Mouse (Mus musculus) lung, postnatal 0 days (tissue): Measurements from ENCODE around the gene Olfr1447. TPM values are rescaled to one million over a fixed set of nuclear protein-coding genes. Genes with fewer than 3 reads are reported as not detected.

ENCODE experiments used
- ATAC-seq: fragments of 200-750 bp; cut with Nextera tagmentation; 2 replicates; pipeline ENCODE4 v1.8.0; 2017; ENCODE audit warnings: moderate library complexity
- DNase-seq: peaks from one replicate; pipeline ENCODE4 v3.0.0-alpha.2; 2016; ENCODE audit warnings: low spot score
- H3K27ac ChIP-seq: fragments of 300-500 bp; sonication (generic); 2 replicates; pipeline ENCODE4 v1.5.1; 2014; ENCODE audit warnings: antibody characterized with exemption, mild to moderate bottlenecking, low read length, mixed read lengths
- H3K27me3 ChIP-seq: fragments of 300-500 bp; sonication (generic); replicated peaks from 2 replicates; pipeline ENCODE4 v1.6.1; 2014; ENCODE audit warnings: low read length, mixed read lengths; ENCODE audit not compliant: insufficient read depth
- H3K36me3 ChIP-seq: fragments of 300-500 bp; sonication (generic); 2 replicates; pipeline ENCODE4 v1.6.1; 2014; ENCODE audit warnings: low read length, mixed read lengths; ENCODE audit not compliant: insufficient read depth
- H3K4me1 ChIP-seq: fragments of 300-500 bp; sonication (generic); 2 replicates; pipeline ENCODE4 v1.6.1; 2014; ENCODE audit warnings: antibody characterized with exemption, low read depth, low read length, mixed read lengths; ENCODE audit not compliant: insufficient read depth
- H3K4me2 ChIP-seq: fragments of 300-500 bp; sonication (generic); replicated peaks from 2 replicates; pipeline ENCODE4 v1.6.1; 2014; ENCODE audit warnings: low read depth, mild to moderate bottlenecking, low read length, moderate library complexity, mixed read lengths
- H3K4me3 ChIP-seq: fragments of 300-500 bp; sonication (generic); 2 replicates; pipeline ENCODE4 v1.5.1; 2014; ENCODE audit warnings: low read depth, low read length
- H3K9ac ChIP-seq: fragments of 300-500 bp; sonication (generic); replicated peaks from 2 replicates; pipeline ENCODE4 v1.6.1; 2014; ENCODE audit warnings: low read depth, mild to moderate bottlenecking
- H3K9me3 ChIP-seq: fragments of 300-500 bp; sonication (generic); 2 replicates; pipeline ENCODE4 v1.6.1; 2016; ENCODE audit warnings: low read length, mixed read lengths
- CTCF ChIP-seq: IDR thresholded peaks from 2 replicates; pipeline ENCODE4 v1.5.1; 2016; ENCODE audit warnings: antibody characterized with exemption, mild to moderate bottlenecking
- EP300 ChIP-seq: IDR thresholded peaks from 2 replicates; pipeline ENCODE4 v1.6.1; 2016; ENCODE audit warnings: antibody characterized with exemption, mild to moderate bottlenecking, control low read depth
- WGBS: fragments of 180-500 bp; shearing (Covaris S2); extraction: QIAGEN DNeasy Blood & Tissue Kit; methylation state at CpG from one replicate; pipeline ENCODE4 v1.1.7; 2014; 5-methylcytosine and 5-hydroxymethylcytosine counted together
- polyA plus RNA-seq: library from polyadenylated mRNA; unstranded; fragments of >200 nt; fragmentation: Nextera tagmentation; extraction: Ambion mirVana; gene quantifications from 2 replicates; pipeline ENCODE4 v1.2.1, GENCODE M21; 2015

Olfr1447 gene
- polyA plus RNA-seq: not detected in 2 replicates

- no peaks in the 10 kb centered on the region for H3K9me3 ChIP-seq
- DNase-seq (no peak), ATAC-seq (no peak)
- TF ChIP-seq CTCF: no peak
- TF ChIP-seq EP300: no peak
- H3K4me1 ChIP-seq: no peaks in the 10 kb centered on the region
- 80% methylated on average over 1 of the region's 1 CpGs for WGBS
- no peaks in the 10 kb centered on the region for H3K27me3 ChIP-seq
- no peak within 1 kb of the TSS for H3K9ac ChIP-seq
- H3K27ac ChIP-seq: no peak within 1 kb of the TSS
- no peaks in the 10 kb centered on the region for H3K36me3 ChIP-seq
- H3K4me2 ChIP-seq: no peak within 1 kb of the TSS
- H3K4me3 ChIP-seq: no peak within 1 kb of the TSS
Observed at GRCm38 (mm10) chr19:12903643-12904042, at the start of gene Olfr1447. Gene Olfr1447, minus strand, starts transcription at chr19:12903743.

- Histone ChIP-seq H3K4me1 (no peaks in the 10 kb centered on the region), H3K4me2 (no peak within 1 kb of the TSS), H3K27ac (no peak within 1 kb of the TSS), H3K9me3 (no peaks in the 10 kb centered on the region), H3K27me3 (no peaks in the 10 kb centered on the region), H3K4me3 (no peak within 1 kb of the TSS), H3K9ac (no peak within 1 kb of the TSS), H3K36me3 (no peaks in the 10 kb centered on the region)
- WGBS: 87% methylated on average over 1 of the region's 1 CpGs
- TF ChIP-seq EP300 (no peak), CTCF (no peak)
- DNase-seq (no peak), ATAC-seq (no peak)
Observed at GRCm38 (mm10) chr19:12949958-12950357, 46.4 kb upstream of the Olfr1447 start, which contains the start of gene Olfr1450. Gene Olfr1450, plus strand, starts transcription at chr19:12950258.

- Histone ChIP-seq H3K36me3 (no peaks in the 10 kb centered on the region), H3K27me3 (no peaks in the 10 kb centered on the region), H3K9me3 (no peaks in the 10 kb centered on the region), H3K9ac (no peak within 1 kb of the TSS), H3K4me2 (no peak within 1 kb of the TSS), H3K4me3 (no peak within 1 kb of the TSS), H3K4me1 (no peaks in the 10 kb centered on the region), H3K27ac (no peak within 1 kb of the TSS)
- no peak for ATAC-seq
- no peak for DNase-seq
- TF ChIP-seq EP300: no peak
Observed at GRCm38 (mm10) chr19:12930540-12930939, 27.0 kb upstream of the Olfr1447 start, which contains the start of gene Olfr1449. Gene Olfr1449, plus strand, starts transcription at chr19:12930840.

GRCm38 (mm10) chr19:12924319-12924718, 20.8 kb upstream of the Olfr1447 start, which contains the start of gene Olfr1448:
Gene Olfr1448, minus strand, starts transcription at chr19:12924419.
- H3K36me3 ChIP-seq: no peaks in the 10 kb centered on the region
- H3K4me3 ChIP-seq: no peak within 1 kb of the TSS
- H3K9me3 ChIP-seq: no peaks in the 10 kb centered on the region
- 66% methylated on average over 1 of the region's 1 CpGs for WGBS
- ATAC-seq (no peak), DNase-seq (no peak)
- H3K9ac ChIP-seq: no peak within 1 kb of the TSS
- H3K4me1 ChIP-seq: no peaks in the 10 kb centered on the region
- no peak within 1 kb of the TSS for H3K4me2 ChIP-seq
- no peaks in the 10 kb centered on the region for H3K27me3 ChIP-seq
- H3K27ac ChIP-seq: no peak within 1 kb of the TSS
- TF ChIP-seq EP300 (no peak), CTCF (no peak)

GRCm38 (mm10) chr19:12893424-12893823, 10.1 kb downstream of the Olfr1447 start, which contains the start of gene Olfr1446:
Gene Olfr1446, minus strand, starts transcription at chr19:12893524.
- ATAC-seq (no peak), DNase-seq (no peak)
- TF ChIP-seq CTCF: no peak
- no peak for TF ChIP-seq EP300
- Histone ChIP-seq H3K4me2 (no peak within 1 kb of the TSS), H3K36me3 (no peaks in the 10 kb centered on the region), H3K27ac (no peak within 1 kb of the TSS), H3K9me3 (no peaks in the 10 kb centered on the region), H3K4me1 (no peaks in the 10 kb centered on the region), H3K27me3 (no peaks in the 10 kb centered on the region), H3K9ac (no peak within 1 kb of the TSS), H3K4me3 (no peak within 1 kb of the TSS)
- 74% methylated on average over 1 of the region's 1 CpGs for WGBS

- no peak within 1 kb of the TSS for H3K4me3 ChIP-seq
- no peak within 1 kb of the TSS for H3K4me2 ChIP-seq
- H3K36me3 ChIP-seq: no peaks in the 10 kb centered on the region
- TF ChIP-seq CTCF (no peak), EP300 (no peak)
- ATAC-seq (no peak), DNase-seq (no peak)
- H3K9ac ChIP-seq: no peak within 1 kb of the TSS
- no peaks in the 10 kb centered on the region for H3K4me1 ChIP-seq
- no peaks in the 10 kb centered on the region for H3K9me3 ChIP-seq
- WGBS: 75% methylated on average over 2 of the region's 2 CpGs
- H3K27me3 ChIP-seq: no peaks in the 10 kb centered on the region
- no peak within 1 kb of the TSS for H3K27ac ChIP-seq
Observed at GRCm38 (mm10) chr19:12883555-12883954, 20.0 kb downstream of the Olfr1447 start, which contains the start of gene Olfr1445. Gene Olfr1445, plus strand, starts transcription at chr19:12883855.

- H3K4me1 ChIP-seq: no peaks in the 10 kb centered on the region
- no peak within 1 kb of the TSS for H3K4me3 ChIP-seq
- no peak within 1 kb of the TSS for H3K9ac ChIP-seq
- 50% methylated on average over 1 of the region's 1 CpGs for WGBS
- no peaks in the 10 kb centered on the region for H3K36me3 ChIP-seq
- no peak within 1 kb of the TSS for H3K4me2 ChIP-seq
- TF ChIP-seq CTCF (no peak), EP300 (no peak)
- no peak within 1 kb of the TSS for H3K27ac ChIP-seq
- no peaks in the 10 kb centered on the region for H3K9me3 ChIP-seq
- ATAC-seq: no peak
- H3K27me3 ChIP-seq: no peaks in the 10 kb centered on the region
- no peak for DNase-seq
Observed at GRCm38 (mm10) chr19:12856983-12857382, 46.6 kb downstream of the Olfr1447 start, which contains the start of gene Olfr1444. Gene Olfr1444, plus strand, starts transcription at chr19:12857283.

Other genes starting within 250 kb of the Olfr1447 start
- gene Olfr1442, start 233.3 kb downstream of the Olfr1447 start, polyA plus RNA-seq: not detected in 2 replicates
- not detected in 2 replicates for gene Olfr1443, start 225.6 kb downstream of the Olfr1447 start, polyA plus RNA-seq
- gene Keg1, start 208.0 kb downstream of the Olfr1447 start, polyA plus RNA-seq: not detected in 2 replicates
- 0.91 and 0.93 TPM in 2 replicates for gene Cntf, start 138.1 kb downstream of the Olfr1447 start, polyA plus RNA-seq
- gene Zfp91, start 107.6 kb downstream of the Olfr1447 start, polyA plus RNA-seq: 12.0 and 12.6 TPM in 2 replicates
- gene Lpxn, start 107.5 kb downstream of the Olfr1447 start, polyA plus RNA-seq: 2.9 and 3.7 TPM in 2 replicates
- gene Gm5244, start 57.1 kb downstream of the Olfr1447 start, polyA plus RNA-seq: not detected in 2 replicates
- gene Olfr1444, start 46.5 kb downstream of the Olfr1447 start, polyA plus RNA-seq: not detected in 2 replicates
- not detected in 2 replicates for gene Olfr1445, start 19.9 kb downstream of the Olfr1447 start, polyA plus RNA-seq
- not detected in 2 replicates for gene Olfr1446, start 10.2 kb downstream of the Olfr1447 start, polyA plus RNA-seq
- not detected in 2 replicates for gene Olfr1448, start 20.7 kb upstream of the Olfr1447 start, polyA plus RNA-seq
- not detected in 2 replicates for gene Olfr1449, start 27.1 kb upstream of the Olfr1447 start, polyA plus RNA-seq
- not detected in 2 replicates for gene Olfr1450, start 46.5 kb upstream of the Olfr1447 start, polyA plus RNA-seq
- gene Olfr1451, start 91.3 kb upstream of the Olfr1447 start, polyA plus RNA-seq: not detected in 2 replicates
- not detected in 2 replicates for gene Olfr1453, start 124.6 kb upstream of the Olfr1447 start, polyA plus RNA-seq
- gene Olfr1454, start 156.9 kb upstream of the Olfr1447 start, polyA plus RNA-seq: not detected in 2 replicates
- gene Olfr1457, start 194.1 kb upstream of the Olfr1447 start, polyA plus RNA-seq: not detected in 2 replicates
- gene Olfr1458, start 203.0 kb upstream of the Olfr1447 start, polyA plus RNA-seq: not detected in 2 replicates
- gene Olfr1459, start 245.8 kb upstream of the Olfr1447 start, polyA plus RNA-seq: not detected in 2 replicates